Comparison of ENCODE assay signal across 8 mouse cellular contexts in the genomic region with DNA sequence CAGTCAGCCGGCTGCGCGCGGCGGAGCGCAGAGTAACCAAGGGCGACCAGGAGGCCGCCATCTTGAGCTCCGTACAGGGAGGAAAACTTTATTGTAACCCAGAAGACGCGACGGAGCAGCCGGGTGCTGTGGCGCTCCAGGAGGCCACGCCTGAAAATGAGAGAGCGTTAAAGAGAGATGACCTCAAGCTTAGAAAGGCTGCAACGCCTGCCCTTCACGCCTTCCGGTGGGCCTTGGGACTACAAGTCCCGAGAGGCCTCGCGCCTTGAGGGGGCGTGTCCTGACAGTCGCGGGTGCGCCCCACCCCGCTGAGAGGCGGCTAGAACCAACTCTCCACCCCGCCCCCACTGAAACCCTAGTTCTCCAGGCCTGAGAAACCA. TPM values are rescaled to one million over a fixed set of nuclear protein-coding genes. Genes with fewer than 3 reads are reported as not detected.
DNase-seq lines count a peak whose midpoint lies in the region; ATAC-seq and TF ChIP-seq lines count a peak whose summit lies in the region.

A gene (minus strand): TSS at position 225 of the 380 bp plus-strand sequence.

- under 1% methylated on average over 29 of the region's 29 CpGs for WGBS in cerebellum, adult 2 months
- under 1% methylated on average over 29 of the region's 29 CpGs for WGBS in forebrain, postnatal 0 days
- WGBS in lung, embryonic 15.5 days, result under 1% methylated on average over 29 of the region's 29 CpGs

- peak within 1 kb of the TSS; percentile 85 for H3K4me3 ChIP-seq in cerebellum, adult 2 months (replicated peaks; ENCODE audit: insufficient read depth, low read depth, low read length)
- peak within 1 kb of the TSS; percentile 73 for H3K4me3 ChIP-seq in forebrain, postnatal 0 days (ENCODE audit: low read depth, low read length)
- peak within 1 kb of the TSS; percentile 73 for H3K4me3 ChIP-seq in lung, embryonic 15.5 days

- no peak for TF ChIP-seq CTCF in cerebellum, adult 2 months (IDR thresholded peaks at IDR 0.05; ENCODE audit: borderline replicate concordance, insufficient read depth, low read depth, low read length)
- TF ChIP-seq CTCF in forebrain, postnatal 0 days (IDR thresholded peaks at IDR 0.05; ENCODE audit: low read depth), result peak; percentile 48

- H3K9ac ChIP-seq in forebrain, postnatal 0 days, result peak within 1 kb of the TSS; percentile 66
- H3K9ac ChIP-seq in lung, embryonic 15.5 days, result peak within 1 kb of the TSS; percentile 84

- peaks cover 2% of the 10 kb centered on the region; the same call in 1 of the 2 replicates for H3K4me1 ChIP-seq in cerebellum, adult 2 months (ENCODE audit: control insufficient read depth, insufficient read depth, low read length)
- H3K4me1 ChIP-seq in forebrain, postnatal 0 days (ENCODE audit: insufficient read depth), result 0 out of 2 replicates have a peak, but pooled peaks cover 6% of the 10 kb centered on the region
- H3K4me1 ChIP-seq in lung, embryonic 15.5 days, result peaks cover 7% of the 10 kb centered on the region; the same call in 1 of the 2 replicates

- H3K4me2 ChIP-seq in forebrain, postnatal 0 days (ENCODE audit: low read depth), result peak within 1 kb of the TSS; percentile 82
- H3K4me2 ChIP-seq in lung, embryonic 15.5 days, result peak within 1 kb of the TSS; percentile 82

- peak; percentile 71; the same call in 1 of the 2 replicates for TF ChIP-seq POLR2A in cerebellum, adult 2 months (IDR thresholded peaks at IDR 0.05; ENCODE audit: borderline replicate concordance, insufficient read depth, low read length)

- no peaks in the 10 kb centered on the region for H3K9me3 ChIP-seq in forebrain, postnatal 0 days (ENCODE audit: low read length)
- H3K9me3 ChIP-seq in lung, embryonic 15.5 days, result no peaks in the 10 kb centered on the region

- peak; percentile 94 for DNase-seq in MEL-GATA-1-ER (ENCODE audit: extremely low read depth, low read depth)
- DNase-seq in cerebellum, adult 2 months, result peak; percentile 95 to 96
- peak; percentile 95 for DNase-seq in forebrain, postnatal 0 days
- DNase-seq in heart, postnatal 4 days, result peak; percentile 97
- peak; percentile 93 to 94 for DNase-seq in layer of hippocampus, adult 8-10 months (ENCODE audit: low spot score in 2 of 2)
- peak; percentile 92 for DNase-seq in ovary, postnatal 14 days (ENCODE audit: low spot score)
- peak; percentile 96 for DNase-seq in thymus, postnatal 14 days

- peak; percentile 97 for ATAC-seq in forebrain, postnatal 0 days
- ATAC-seq in lung, embryonic 15.5 days (ENCODE audit: borderline replicate concordance, extremely low read depth, low FRiP score, low TSS enrichment), result peak; percentile 97

- no peaks in the 10 kb centered on the region for H3K27me3 ChIP-seq in cerebellum, adult 2 months (ENCODE audit: control insufficient read depth, insufficient read depth, low read length)
- H3K27me3 ChIP-seq in forebrain, postnatal 0 days (ENCODE audit: insufficient read depth, low read length), result no peaks in the 10 kb centered on the region
- H3K27me3 ChIP-seq in lung, embryonic 15.5 days, result no peaks in the 10 kb centered on the region

- peak within 1 kb of the TSS; percentile 84 for H3K27ac ChIP-seq in cerebellum, adult 2 months (ENCODE audit: insufficient read depth, low read length)
- peak within 1 kb of the TSS; percentile 82 for H3K27ac ChIP-seq in forebrain, postnatal 0 days (ENCODE audit: low read depth, low read length)
- peak within 1 kb of the TSS; percentile 94 for H3K27ac ChIP-seq in lung, embryonic 15.5 days

- H3K36me3 ChIP-seq in forebrain, postnatal 0 days (ENCODE audit: insufficient read depth), result no peaks in the 10 kb centered on the region
- H3K36me3 ChIP-seq in lung, embryonic 15.5 days, result no peaks in the 10 kb centered on the region

RNA-seq across cellular contexts. Expression of the gene that starts here (rescaled TPM):
- 14.9 and 15.2 TPM in 2 replicates for polyA plus RNA-seq in cerebellum, adult 2 months (2012; rRNA removed)
- total RNA-seq in forebrain, postnatal 0 days (2014; rRNA removed), result 6.8 and 9.7 TPM in 2 replicates
- polyA plus RNA-seq in forebrain, postnatal 0 days (2015; fragmentation: Nextera tagmentation; extraction: Ambion mirVana), result 5.5 and 6.9 TPM in 2 replicates
- 10 to 100 TPM; 19.2 to 22.1 TPM for total RNA-seq in heart, postnatal 4 days (2021)
- 10 to 100 TPM; 11.1 to 15.8 (median 13.9) TPM for total RNA-seq in layer of hippocampus, adult 8-10 months (2022)
- 8.7 and 9.1 TPM in 2 replicates for polyA plus RNA-seq in lung, embryonic 15.5 days (2015; fragmentation: Nextera tagmentation; extraction: Ambion mirVana)

Comparison
In these comparisons a context has a peak if more than half of its experiments do, and no peak if none do; other contexts are left out.
1. Peak in every context shown above with its lines: DNase-seq, ATAC-seq, H3K4me3 ChIP-seq and H3K27ac ChIP-seq.